Comparison of ENCODE assay signal across 10 mouse cellular contexts in the genomic region with DNA sequence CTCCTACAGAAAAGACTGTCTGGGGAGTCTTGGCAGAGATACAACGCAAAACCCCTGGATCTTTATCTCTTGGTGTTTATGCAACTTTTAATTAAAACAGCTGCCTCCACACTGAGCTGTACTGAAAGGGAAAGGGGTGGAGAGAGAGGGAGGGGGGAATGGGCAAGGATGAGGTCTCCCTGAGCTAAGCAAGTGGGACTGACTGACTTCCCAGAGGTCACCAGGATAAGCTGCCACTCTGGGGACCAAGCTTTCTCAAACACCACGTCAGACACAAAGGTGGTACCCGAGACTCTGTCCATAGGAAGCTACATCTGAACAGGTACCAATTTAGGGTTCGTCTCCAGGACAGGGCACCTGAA. TPM values are rescaled to one million over a fixed set of nuclear protein-coding genes. Genes with fewer than 3 reads are reported as not detected.
DNase-seq lines count a peak whose midpoint lies in the region; ATAC-seq and TF ChIP-seq lines count a peak whose summit lies in the region.
"Had no signal": no experiment of that assay in that cellular context is flagged by ENCODE, and none has a peak within 500 bp of the region (broad histone marks: within the 10 kb centered on the region; RNA-seq: fewer than 3 reads in every experiment).

No protein-coding gene starts in this region.

- no peak overlapping the region for H3K4me3 ChIP-seq in heart, embryonic 15.5 days
- H3K4me3 ChIP-seq in embryonic facial prominence, embryonic 14.5 days (ENCODE audit: low read depth, low read length): no peak overlapping the region
- no peak overlapping the region for H3K4me3 ChIP-seq in hindbrain, embryonic 13.5 days
- no peak overlapping the region for H3K4me3 ChIP-seq in midbrain, embryonic 15.5 days
- no peak overlapping the region for H3K4me3 ChIP-seq in thymus, adult 2 months (ENCODE audit: control insufficient read depth, insufficient read depth, low read length)

- DNase-seq in heart, postnatal 25 days (ENCODE audit: low spot score): no peak
- DNase-seq in embryonic facial prominence, embryonic 14.5 days (ENCODE audit: low spot score): no peak
- no peak for DNase-seq in cerebellum, adult 11 months
- no peak for DNase-seq in thymus, adult 2 months
- DNase-seq: cerebellum, adult 2 months had no signal

- no peak overlapping the region for H3K4me2 ChIP-seq in heart, embryonic 15.5 days
- no peak overlapping the region for H3K4me2 ChIP-seq in embryonic facial prominence, embryonic 14.5 days (ENCODE audit: low read depth, low read length)
- no peak overlapping the region for H3K4me2 ChIP-seq in hindbrain, embryonic 13.5 days
- H3K4me2 ChIP-seq in midbrain, embryonic 15.5 days: no peak overlapping the region

- intact Hi-C loops in heart, postnatal 25 days (cut with DNase I): no loop called here

- no peak for ATAC-seq in heart, embryonic 15.5 days (replicated peaks; ENCODE audit: insufficient number of reproducible peaks, insufficient read depth, low FRiP score, low read depth)
- peak; percentile 73 for ATAC-seq in embryonic facial prominence, embryonic 14.5 days (ENCODE audit: low read depth)
- peak; percentile 29; the same call in 1 of the 2 replicates for ATAC-seq in hindbrain, embryonic 13.5 days (ENCODE audit: low FRiP score)
- ATAC-seq in midbrain, embryonic 15.5 days (replicated peaks): peak; percentile 40; the same call in 1 of the 2 replicates
- no peak for ATAC-seq in erythroblast, adult 5-6 weeks (replicated peaks; ENCODE audit: low FRiP score, poor library complexity, severe bottlenecking)

- H3K4me1 ChIP-seq in heart, embryonic 15.5 days (replicated peaks): peaks cover 39% of the 10 kb centered on the region
- H3K4me1 ChIP-seq in embryonic facial prominence, embryonic 14.5 days (ENCODE audit: control insufficient read depth, insufficient read depth, low read length): peaks cover 12% of the 10 kb centered on the region
- H3K4me1 ChIP-seq in hindbrain, embryonic 13.5 days (replicated peaks): peaks cover 51% of the 10 kb centered on the region
- H3K4me1 ChIP-seq in midbrain, embryonic 15.5 days: peaks cover 33% of the 10 kb centered on the region
- H3K4me1 ChIP-seq in thymus, adult 2 months (replicated peaks; ENCODE audit: control insufficient read depth, insufficient read depth, low read length): no peaks in the 10 kb centered on the region

- H3K9me3 ChIP-seq in heart, embryonic 15.5 days (replicated peaks): no peaks in the 10 kb centered on the region
- no peaks in the 10 kb centered on the region for H3K9me3 ChIP-seq in embryonic facial prominence, embryonic 14.5 days (ENCODE audit: control insufficient read depth, low read length)
- no peaks in the 10 kb centered on the region for H3K9me3 ChIP-seq in hindbrain, embryonic 13.5 days
- no peaks in the 10 kb centered on the region for H3K9me3 ChIP-seq in midbrain, embryonic 15.5 days

- H3K36me3 ChIP-seq in heart, embryonic 15.5 days: no peaks in the 10 kb centered on the region
- H3K36me3 ChIP-seq in embryonic facial prominence, embryonic 14.5 days (ENCODE audit: control insufficient read depth, insufficient read depth, low read length): no peaks in the 10 kb centered on the region
- no peaks in the 10 kb centered on the region for H3K36me3 ChIP-seq in hindbrain, embryonic 13.5 days
- H3K36me3 ChIP-seq in midbrain, embryonic 15.5 days (replicated peaks): no peaks in the 10 kb centered on the region
- no peaks in the 10 kb centered on the region for H3K36me3 ChIP-seq in thymus, adult 2 months (ENCODE audit: control insufficient read depth, insufficient read depth, low read length)

- no peak overlapping the region for H3K9ac ChIP-seq in heart, embryonic 15.5 days
- H3K9ac ChIP-seq in embryonic facial prominence, embryonic 14.5 days (ENCODE audit: low read depth, low read length): no peak overlapping the region
- no peak overlapping the region; the same call in 1 of the 2 replicates for H3K9ac ChIP-seq in hindbrain, embryonic 13.5 days
- no peak overlapping the region for H3K9ac ChIP-seq in midbrain, embryonic 15.5 days

- H3K27me3 ChIP-seq in heart, embryonic 15.5 days: no peaks in the 10 kb centered on the region
- H3K27me3 ChIP-seq in embryonic facial prominence, embryonic 14.5 days (replicated peaks; ENCODE audit: control insufficient read depth, insufficient read depth, low read length): no peaks in the 10 kb centered on the region
- no peaks in the 10 kb centered on the region for H3K27me3 ChIP-seq in hindbrain, embryonic 13.5 days
- no peaks in the 10 kb centered on the region for H3K27me3 ChIP-seq in midbrain, embryonic 15.5 days (replicated peaks)
- H3K27me3 ChIP-seq in thymus, adult 2 months (ENCODE audit: control insufficient read depth, insufficient read depth, low read length): no peaks in the 10 kb centered on the region; the same call in 1 of the 2 replicates

- WGBS in heart, embryonic 15.5 days: 55% methylated on average over 4 of the region's 4 CpGs
- WGBS in embryonic facial prominence, embryonic 14.5 days: 45% methylated on average over 4 of the region's 4 CpGs
- WGBS in hindbrain, embryonic 13.5 days: 36% methylated on average over 4 of the region's 4 CpGs
- WGBS in midbrain, embryonic 15.5 days: 28% methylated on average over 4 of the region's 4 CpGs
- 89% methylated on average over 4 of the region's 4 CpGs for WGBS in thymus, adult 2 months

- TF ChIP-seq POLR2A in thymus, adult 2 months (IDR thresholded peaks at IDR 0.05; ENCODE audit: control insufficient read depth, extremely low read depth, insufficient read depth, low read length, poor library complexity): no peak

- peak overlapping the region; percentile 89 for H3K27ac ChIP-seq in heart, embryonic 15.5 days
- H3K27ac ChIP-seq in embryonic facial prominence, embryonic 14.5 days (replicated peaks; ENCODE audit: low read depth, low read length): peak overlapping the region; percentile 22
- H3K27ac ChIP-seq in hindbrain, embryonic 13.5 days: peak overlapping the region; percentile 79
- H3K27ac ChIP-seq in midbrain, embryonic 15.5 days: peak overlapping the region; percentile 73
- no peak overlapping the region for H3K27ac ChIP-seq in thymus, adult 2 months (ENCODE audit: control insufficient read depth, insufficient read depth, low read length)

- TF ChIP-seq CTCF in thymus, adult 2 months (IDR thresholded peaks at IDR 0.05; ENCODE audit: borderline replicate concordance, control insufficient read depth, extremely low read depth, insufficient read depth, low read length, poor library complexity): no peak

RNA-seq across cellular contexts. Expression of gene Tspan18, which starts 30.1 kb away (rescaled TPM):
- polyA plus RNA-seq in heart, embryonic 15.5 days (2015; fragmentation: Nextera tagmentation; extraction: Ambion mirVana): 31.7 and 39.6 TPM in 2 replicates
- total RNA-seq in heart, postnatal 25 days (2021): 10 to 100 TPM; 15.6 to 18.9 TPM
- 31.2 and 34.5 TPM in 2 replicates for polyA plus RNA-seq in embryonic facial prominence, embryonic 14.5 days (2014; fragmentation: Nextera tagmentation; extraction: Ambion mirVana)
- polyA plus RNA-seq in hindbrain, embryonic 13.5 days (2015; fragmentation: Nextera tagmentation; extraction: Ambion mirVana): 23.6 and 32.5 TPM in 2 replicates
- polyA plus RNA-seq in midbrain, embryonic 15.5 days (2015; fragmentation: Nextera tagmentation; extraction: Ambion mirVana): 20.1 and 22.6 TPM in 2 replicates
- not detected in 2 replicates for total RNA-seq in erythroblast, adult 5-6 weeks (2015; ENCODE audit: low replicate concordance)
- total RNA-seq in erythroblast, adult 5-6 weeks (2017; ENCODE audit: low replicate concordance): not detected in 2 replicates
- 10.7 and 12.2 TPM in 2 replicates for polyA plus RNA-seq in thymus, adult 2 months (2012; rRNA removed)
- total RNA-seq: monocyte, adult 5-6 weeks had no signal

Comparison
In these comparisons a context has a peak if more than half of its experiments do, and no peak if none do; other contexts are left out.
1. ATAC-seq: peak in embryonic facial prominence, embryonic 14.5 days (single experiment), hindbrain, embryonic 13.5 days (single experiment) and midbrain, embryonic 15.5 days (single experiment); none in heart, embryonic 15.5 days (single experiment) and erythroblast, adult 5-6 weeks (single experiment).